Mouse (Mus musculus) forebrain, embryonic 10.5 days (tissue): ENCODE measurements at regions not wholly inside any gene's neighbourhood (a gene's known extent, or its start where the extent isn't known, plus 50 kb on each side); places are given as distances from the start of the nearest gene placed in this dataset.

Source experiments
- DNase-seq: peaks from one replicate; pipeline ENCODE4 v3.0.0-alpha.2; 2017; ENCODE audit warnings: low spot score; ENCODE audit errors: extremely low spot score
- H3K27ac ChIP-seq: fragments of 300-500 bp; sonication (generic); 2 replicates; pipeline ENCODE4 v1.5.1; 2016; ENCODE audit warnings: mild to moderate bottlenecking
- H3K27me3 ChIP-seq: fragments of 300-500 bp; sonication (generic); 2 replicates; pipeline ENCODE4 v1.6.1; 2016; ENCODE audit warnings: mild to moderate bottlenecking; ENCODE audit not compliant: poor library complexity, severe bottlenecking
- H3K36me3 ChIP-seq: fragments of 300-500 bp; sonication (generic); replicated peaks from 2 replicates; pipeline ENCODE4 v1.6.1; 2016; ENCODE audit warnings: mild to moderate bottlenecking, moderate library complexity
- H3K4me1 ChIP-seq: fragments of 300-500 bp; sonication (generic); 2 replicates; pipeline ENCODE4 v1.6.1; 2016
- H3K4me3 ChIP-seq: fragments of 300-500 bp; sonication (generic); 2 replicates; pipeline ENCODE4 v1.5.1; 2016; ENCODE audit warnings: mild to moderate bottlenecking, moderate library complexity
- H3K9me3 ChIP-seq: fragments of 300-500 bp; sonication (generic); 2 replicates; pipeline ENCODE4 v1.6.1; 2016; ENCODE audit warnings: mild to moderate bottlenecking, moderate library complexity
- WGBS: fragments of 180-500 bp; shearing (Covaris S2); methylation state at CpG from one replicate; pipeline ENCODE4 v1.1.7; 2016; 5-methylcytosine and 5-hydroxymethylcytosine counted together

- DNase-seq: no peak
- no peak overlapping the region for H3K4me3 ChIP-seq
- H3K27ac ChIP-seq: no peak overlapping the region
- H3K27me3 ChIP-seq: peaks cover 32% of the 10 kb centered on the region
- no peaks in the 10 kb centered on the region for H3K36me3 ChIP-seq
- peaks cover 43% of the 10 kb centered on the region for H3K4me1 ChIP-seq
- WGBS: 90% methylated on average over 6 of the region's 6 CpGs
- H3K9me3 ChIP-seq: no peaks in the 10 kb centered on the region
Observed at GRCm38 (mm10) chr17:45924595-45924994, 107.6 kb downstream of the Vegfa start.

DNA sequence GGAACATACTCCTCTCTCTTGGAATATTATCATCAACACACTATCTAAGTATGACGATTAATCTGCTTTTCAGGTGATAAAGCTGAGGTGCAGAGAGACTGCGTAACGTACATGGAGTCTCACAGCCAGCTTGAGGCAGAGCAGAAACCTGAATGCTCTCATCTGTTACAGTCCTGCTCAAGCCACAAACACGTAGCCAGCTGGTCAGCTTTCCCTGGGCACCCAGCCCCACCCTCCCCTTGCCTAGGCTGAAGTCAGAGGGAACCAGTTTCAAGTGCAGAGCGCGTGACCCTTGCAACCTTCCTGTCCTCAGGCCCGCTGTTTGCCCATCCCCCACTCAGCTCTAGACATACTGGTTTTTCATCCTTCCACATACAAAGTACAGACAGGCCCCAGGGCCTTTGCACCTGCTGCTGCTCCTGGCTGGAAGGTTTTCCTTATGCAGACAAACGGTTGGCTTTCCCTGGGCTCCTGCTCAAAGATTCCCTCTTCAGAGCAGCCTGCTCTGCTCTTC, 108.9 kb downstream of the Vegfa start:
- peaks cover 22% of the 10 kb centered on the region; the same call in 1 of the 2 replicates for H3K27me3 ChIP-seq
- 85% methylated on average over 8 of the region's 8 CpGs for WGBS

DNA sequence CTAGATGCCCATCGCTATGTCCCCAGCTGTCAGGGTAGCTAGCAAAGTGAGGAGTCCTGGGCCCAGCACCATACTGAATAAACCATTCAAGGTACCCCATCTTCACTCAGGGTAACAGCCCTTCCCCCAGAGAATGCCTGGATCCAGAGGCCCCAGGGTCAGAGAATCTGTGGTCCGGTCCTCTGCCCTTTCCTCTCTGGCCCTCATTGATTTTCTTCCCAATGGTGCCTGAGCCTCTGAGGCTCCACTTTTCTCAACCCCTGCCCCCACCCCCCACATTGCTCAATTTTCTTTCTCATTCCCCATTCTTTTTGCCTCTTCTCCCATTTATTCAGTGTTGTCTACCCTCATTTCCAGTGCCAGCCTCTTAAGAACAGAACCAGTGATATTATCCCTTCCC, 114.5 kb downstream of the Vegfa start:
- no peak for DNase-seq
- Histone ChIP-seq H3K4me3 (no peak overlapping the region), H3K27ac (no peak overlapping the region), H3K27me3 (no peaks in the 10 kb centered on the region), H3K36me3 (no peaks in the 10 kb centered on the region), H3K4me1 (peaks cover 44% of the 10 kb centered on the region), H3K9me3 (peaks cover 11% of the 10 kb centered on the region; the same call in 1 of the 2 replicates)
- 100% methylated on average over 2 of the region's 2 CpGs for WGBS

More for the DNA sequence above, 108.9 kb downstream of the Vegfa start:
- Histone ChIP-seq H3K9me3 (0 out of 2 replicates have a peak, but pooled peaks cover 6% of the 10 kb centered on the region), H3K4me3 (no peak overlapping the region), H3K27ac (no peak overlapping the region), H3K4me1 (peaks cover 35% of the 10 kb centered on the region), H3K36me3 (no peaks in the 10 kb centered on the region)
- no peak for DNase-seq

GRCm38 (mm10) chr17:45916937-45917336, 115.2 kb downstream of the Vegfa start:
- WGBS: 71% methylated on average over 4 of the region's 4 CpGs
- peaks cover 18% of the 10 kb centered on the region for H3K9me3 ChIP-seq
- H3K4me1 ChIP-seq: peaks cover 37% of the 10 kb centered on the region
- no peaks in the 10 kb centered on the region for H3K27me3 ChIP-seq
- 0 out of 2 replicates have a peak overlapping the region, but pooled peaks have one; percentile 44 for H3K27ac ChIP-seq
- no peaks in the 10 kb centered on the region for H3K36me3 ChIP-seq
- DNase-seq: no peak
- H3K4me3 ChIP-seq: no peak overlapping the region

- 91% methylated on average over 9 of the region's 9 CpGs for WGBS
- DNase-seq: no peak
- no peaks in the 10 kb centered on the region for H3K36me3 ChIP-seq
- peaks cover 23% of the 10 kb centered on the region for H3K4me1 ChIP-seq
- H3K4me3 ChIP-seq: no peak overlapping the region
- H3K27ac ChIP-seq: no peak overlapping the region
- H3K9me3 ChIP-seq: peaks cover 26% of the 10 kb centered on the region
- H3K27me3 ChIP-seq: no peaks in the 10 kb centered on the region
Observed at GRCm38 (mm10) chr17:45914706-45915240, 117.4 kb downstream of the Vegfa start.

GRCm38 (mm10) chr17:45914237-45914636, 117.9 kb downstream of the Vegfa start:
- H3K27ac ChIP-seq: no peak overlapping the region
- WGBS: 86% methylated on average over 1 of the region's 1 CpGs
- no peaks in the 10 kb centered on the region for H3K27me3 ChIP-seq
- H3K9me3 ChIP-seq: peaks cover 25% of the 10 kb centered on the region
- DNase-seq: no peak
- no peaks in the 10 kb centered on the region for H3K36me3 ChIP-seq
- peaks cover 18% of the 10 kb centered on the region; the same call in 1 of the 2 replicates for H3K4me1 ChIP-seq
- H3K4me3 ChIP-seq: no peak overlapping the region

DNA sequence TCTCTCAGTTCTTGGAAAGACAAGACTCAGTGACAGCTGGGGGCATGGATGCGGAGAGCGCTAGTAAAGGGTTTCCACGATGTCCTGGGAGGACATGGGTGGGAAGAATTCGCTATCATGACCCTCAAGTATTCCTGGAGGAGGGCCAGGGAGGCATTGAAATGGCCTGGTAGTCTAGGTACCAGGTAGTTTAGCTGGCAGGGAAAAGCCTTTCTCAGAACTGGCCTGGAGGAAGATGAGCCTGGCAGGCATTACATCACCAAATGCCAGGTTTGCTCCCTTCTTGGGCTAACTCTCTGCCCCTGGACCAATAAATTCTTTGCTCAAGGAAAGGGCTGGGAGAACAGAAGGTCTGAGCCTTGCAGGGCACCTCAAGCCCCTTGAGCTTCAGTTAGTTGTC, 118.5 kb downstream of the Vegfa start:
- Histone ChIP-seq H3K27me3 (no peaks in the 10 kb centered on the region), H3K27ac (no peak overlapping the region), H3K36me3 (no peaks in the 10 kb centered on the region), H3K4me1 (peaks cover 17% of the 10 kb centered on the region; the same call in 1 of the 2 replicates), H3K4me3 (no peak overlapping the region), H3K9me3 (peaks cover 20% of the 10 kb centered on the region)
- DNase-seq: no peak
- 94% methylated on average over 4 of the region's 4 CpGs for WGBS

GRCm38 (mm10) chr17:45912165-45912564, 120.0 kb downstream of the Vegfa start:
- no peak for DNase-seq
- H3K9me3 ChIP-seq: peaks cover 20% of the 10 kb centered on the region
- no peak overlapping the region for H3K27ac ChIP-seq
- H3K36me3 ChIP-seq: no peaks in the 10 kb centered on the region
- 0 out of 2 replicates have a peak, but pooled peaks cover 4% of the 10 kb centered on the region for H3K27me3 ChIP-seq
- WGBS: 89% methylated on average over 3 of the region's 3 CpGs
- no peak overlapping the region for H3K4me3 ChIP-seq
- H3K4me1 ChIP-seq: peaks cover 28% of the 10 kb centered on the region

DNA sequence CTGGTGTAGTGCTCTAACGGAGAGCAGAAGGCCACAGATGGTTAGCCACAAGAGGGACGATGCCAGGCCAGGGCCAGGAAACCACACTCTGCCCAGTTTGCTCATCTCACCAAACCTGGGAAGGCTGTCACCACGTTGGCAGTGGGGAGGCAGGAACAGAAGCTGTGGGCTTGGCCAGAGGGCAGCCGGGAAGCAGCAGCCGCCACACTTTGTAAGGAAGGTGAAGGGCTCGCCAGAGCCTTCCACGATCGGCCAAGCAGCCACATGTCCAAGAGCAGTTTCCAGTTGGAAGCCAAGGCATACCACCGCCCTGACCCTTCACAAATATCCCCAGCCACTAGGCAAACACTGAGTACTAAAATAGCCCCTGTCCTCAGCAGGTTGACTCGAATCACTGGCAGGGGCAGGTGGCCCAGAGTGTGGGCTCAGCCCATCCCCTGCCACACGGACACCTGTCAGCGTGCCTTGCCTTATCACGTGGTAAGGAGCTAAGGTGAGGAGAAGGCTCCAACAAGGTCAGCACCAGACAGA, 120.9 kb downstream of the Vegfa start:
- Histone ChIP-seq H3K36me3 (no peaks in the 10 kb centered on the region), H3K4me3 (no peak overlapping the region), H3K4me1 (peaks cover 21% of the 10 kb centered on the region), H3K27me3 (0 out of 2 replicates have a peak, but pooled peaks cover 4% of the 10 kb centered on the region), H3K9me3 (peaks cover 20% of the 10 kb centered on the region), H3K27ac (no peak overlapping the region)
- DNase-seq: no peak
- WGBS: 89% methylated on average over 13 of the region's 13 CpGs

- no peak overlapping the region for H3K4me3 ChIP-seq
- no peaks in the 10 kb centered on the region for H3K36me3 ChIP-seq
- DNase-seq: no peak
- 94% methylated on average over 3 of the region's 3 CpGs for WGBS
- peaks cover 20% of the 10 kb centered on the region for H3K9me3 ChIP-seq
- H3K27ac ChIP-seq: no peak overlapping the region
- H3K27me3 ChIP-seq: 0 out of 2 replicates have a peak, but pooled peaks cover 4% of the 10 kb centered on the region
- peaks cover 13% of the 10 kb centered on the region for H3K4me1 ChIP-seq
Observed at GRCm38 (mm10) chr17:45910245-45910644, 121.9 kb downstream of the Vegfa start.

- Histone ChIP-seq H3K36me3 (no peaks in the 10 kb centered on the region), H3K27me3 (peaks cover 7% of the 10 kb centered on the region; the same call in 1 of the 2 replicates), H3K9me3 (peaks cover 15% of the 10 kb centered on the region), H3K27ac (peak overlapping the region; percentile 3; the same call in 1 of the 2 replicates), H3K4me3 (no peak overlapping the region), H3K4me1 (peaks cover 13% of the 10 kb centered on the region)
- no peak for DNase-seq
- 75% methylated on average over 11 of the region's 11 CpGs for WGBS
Observed at GRCm38 (mm10) chr17:45907587-45907986, 124.6 kb downstream of the Vegfa start.

DNA sequence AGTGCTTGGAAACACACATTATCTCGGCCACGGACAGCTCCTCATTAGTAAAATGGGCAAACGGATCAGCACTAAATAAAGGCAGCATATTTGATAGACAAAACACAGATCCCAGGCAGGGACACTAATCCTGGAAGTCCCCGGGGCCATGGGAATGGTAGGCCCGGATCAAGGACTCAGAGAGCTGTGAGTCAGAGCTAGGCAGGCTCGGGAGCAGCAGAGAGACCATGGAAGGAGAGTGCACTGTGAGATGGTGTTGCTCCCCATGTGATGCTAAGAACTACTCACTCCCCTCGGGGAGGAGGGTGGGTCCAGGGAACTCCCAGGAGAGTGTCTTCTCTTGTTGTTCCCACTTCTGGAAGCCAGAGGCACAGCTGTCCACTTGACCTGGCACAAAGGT, 126.6 kb downstream of the Vegfa start:
- H3K27ac ChIP-seq: 0 out of 2 replicates have a peak overlapping the region, but pooled peaks have one; percentile 41
- peaks cover 13% of the 10 kb centered on the region for H3K4me1 ChIP-seq
- no peak for DNase-seq
- peaks cover 3% of the 10 kb centered on the region; the same call in 1 of the 2 replicates for H3K9me3 ChIP-seq
- H3K4me3 ChIP-seq: no peak overlapping the region
- no peaks in the 10 kb centered on the region for H3K36me3 ChIP-seq
- 74% methylated on average over 7 of the region's 7 CpGs for WGBS
- H3K27me3 ChIP-seq: peaks cover 7% of the 10 kb centered on the region; the same call in 1 of the 2 replicates

DNA sequence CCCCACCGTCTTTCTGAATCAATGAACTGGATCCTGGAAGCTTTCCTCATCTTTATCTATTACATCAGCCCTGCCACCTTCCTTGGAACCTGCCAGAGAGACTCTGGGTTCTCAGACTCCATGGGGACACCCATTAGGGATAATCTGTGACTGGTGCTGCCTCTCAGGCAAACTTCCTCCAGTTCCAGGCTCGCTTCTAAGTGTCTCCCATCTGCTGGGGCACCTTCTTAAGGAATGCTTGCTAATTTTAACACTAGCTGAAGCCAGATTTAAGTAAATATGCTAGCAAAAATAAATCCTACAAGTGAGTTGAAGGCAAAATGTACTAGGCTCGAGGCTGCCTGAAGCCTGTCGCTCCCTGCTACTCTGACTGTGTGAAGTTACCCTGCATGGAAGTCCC, 127.9 kb downstream of the Vegfa start:
- WGBS: 71% methylated on average over 4 of the region's 4 CpGs
- no peak for DNase-seq
- H3K27me3 ChIP-seq: peaks cover 20% of the 10 kb centered on the region
- H3K9me3 ChIP-seq: peaks cover 8% of the 10 kb centered on the region
- no peak overlapping the region for H3K4me3 ChIP-seq
- no peak overlapping the region for H3K27ac ChIP-seq
- H3K4me1 ChIP-seq: peaks cover 13% of the 10 kb centered on the region
- H3K36me3 ChIP-seq: no peaks in the 10 kb centered on the region
